Mouse (Mus musculus): ENCODE data around the gene Lmntd2.

DNA sequence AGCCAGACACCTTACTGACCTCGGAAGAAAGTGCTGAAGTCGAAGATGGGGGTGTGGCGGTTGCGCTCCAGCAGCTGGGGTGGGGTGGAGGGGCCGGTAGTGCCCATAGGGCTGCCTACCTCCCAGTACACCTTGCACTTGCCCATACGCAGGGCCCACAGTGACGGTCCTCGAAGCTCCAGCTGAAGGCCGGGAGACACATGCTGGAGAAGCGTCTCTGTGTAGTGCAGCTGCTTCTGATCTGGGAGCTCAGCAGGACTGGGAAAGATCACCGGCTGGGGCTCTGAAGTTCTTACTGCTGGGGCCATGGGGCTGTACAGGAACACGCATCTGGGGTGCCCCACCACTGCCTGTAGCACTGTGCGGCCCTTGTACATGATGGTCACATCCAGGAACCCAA, 49.8 kb upstream of the Lmntd2 start:
- TF ChIP-seq EP300 (IDR thresholded peaks at IDR 0.05; ENCODE audit: low read depth): no peak
- no peak for TF ChIP-seq CTCF (IDR thresholded peaks at IDR 0.05; ENCODE audit: low read depth)

Measured in liver, postnatal 0 days (tissue).